Mouse (Mus musculus) adrenal gland, postnatal 36 days (tissue): ENCODE results near the gene Rnase12. TPM values are rescaled to one million over a fixed set of nuclear protein-coding genes. Genes with fewer than 3 reads are reported as not detected.
"Not testable (repeated sequence)": the region's sequence is repeated elsewhere in the genome, so short reads cannot be mapped to it uniquely, and the experiment has no call there.

Experiments
- DNase-seq, 2 experiments: peaks; one replicate each; pipeline ENCODE4 v3.0.0; 2021; ENCODE audit warnings: mixed read lengths in 1 of 2
- total RNA-seq, 2 experiments: library from RNA; stranded (reverse); gene quantifications; 2 replicates each; pipeline ENCODE4 v1.2.3; 2021

The Rnase12 gene
- total RNA-seq, 2 experiments from 2014 or later: not detected

- peak in 1 of 2 experiments; percentile 28 for DNase-seq
Measured at GRCm38 (mm10) chr14:51017256-51017655, 40.2 kb downstream of the Rnase12 start.

DNA sequence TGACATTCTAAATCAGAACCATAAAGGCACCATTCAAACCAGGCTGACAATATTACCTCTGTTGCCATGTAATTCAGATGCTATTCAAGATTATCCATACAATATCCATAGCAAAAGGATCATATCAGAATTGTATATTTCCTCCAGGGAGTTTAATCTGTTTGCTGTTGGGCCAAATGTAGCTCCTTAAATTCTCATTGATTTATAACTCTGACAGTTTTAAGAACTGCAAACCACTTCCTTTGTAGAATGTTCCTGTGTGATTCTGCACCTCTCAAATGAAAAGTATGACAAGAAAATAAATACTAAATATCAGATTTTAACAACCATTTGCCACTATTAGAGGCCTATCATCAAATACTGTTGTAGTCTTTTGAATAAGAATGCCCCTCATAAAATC is 41.7 kb downstream of the Rnase12 start:
- DNase-seq: no peak

GRCm38 (mm10) chr14:51014724-51015123 is 42.7 kb downstream of the Rnase12 start:
- DNase-seq: not testable (repeated sequence)

- peak in 1 of 2 experiments; percentile 32 for DNase-seq
Measured at GRCm38 (mm10) chr14:51009572-51009971, 47.9 kb downstream of the Rnase12 start.

DNA sequence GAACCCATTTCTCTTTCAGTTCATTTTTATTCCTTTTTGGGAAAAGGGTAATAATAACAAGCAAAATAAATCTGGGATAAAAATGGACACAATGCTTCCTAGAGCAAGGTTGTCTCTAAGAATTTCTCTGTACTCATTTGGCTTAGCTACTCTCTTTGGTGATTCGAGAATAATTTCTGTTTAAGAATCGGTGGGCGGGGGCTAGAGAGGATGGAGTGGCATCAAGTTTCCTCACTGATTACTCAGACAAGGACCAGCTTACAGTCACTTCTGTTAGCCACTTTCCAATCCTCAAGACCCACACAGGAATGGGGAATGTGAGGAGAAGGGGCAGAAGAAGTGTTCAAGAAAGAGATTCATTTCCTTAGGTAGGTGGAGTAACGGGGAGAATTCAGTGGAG is 48.7 kb downstream of the Rnase12 start:
- DNase-seq: no peak

GRCm38 (mm10) chr14:51007914-51008713 is 49.3 kb downstream of the Rnase12 start:
- peak; percentile 60 to 70 for DNase-seq

- no peak for DNase-seq
Measured at GRCm38 (mm10) chr14:51007152-51007801, 50.2 kb downstream of the Rnase12 start, which contains the start of gene Rnase10. Rnase10 (plus strand) TSS chr14:51007751.

Other genes with a start within 250 kb of the Rnase12 start
- not detected for gene Ccnb1ip1, start 249.9 kb downstream of the Rnase12 start, total RNA-seq
- 10 to 100 TPM; 24.1 to 24.4 TPM for gene Parp2, start 249.8 kb downstream of the Rnase12 start, total RNA-seq
- gene Tep1, start 187.1 kb downstream of the Rnase12 start, total RNA-seq: 10 to 100 TPM; 18.2 to 21.6 TPM
- under 1 TPM; 0.50 to 0.63 TPM for gene Klhl33, start 160.2 kb downstream of the Rnase12 start, total RNA-seq
- gene Osgep, start 132.8 kb downstream of the Rnase12 start, total RNA-seq: 10 to 100 TPM; 42.9 to 57.8 TPM
- gene Apex1, start 132.7 kb downstream of the Rnase12 start, total RNA-seq: 10 to 100 TPM; 61.0 to 89.4 TPM
- gene Pip4p1, start 126.8 kb downstream of the Rnase12 start, total RNA-seq: 10 to 100 TPM; 58.5 to 65.6 TPM
- 10 to 100 TPM; 43.1 to 45.2 TPM for gene Pnp, start 126.6 kb downstream of the Rnase12 start, total RNA-seq
- gene Gm49342, start 113.1 kb downstream of the Rnase12 start, total RNA-seq: 10 to 100 TPM; 37.6 to 46.1 TPM
- 1 to 10 TPM; 2.1 to 2.9 TPM for gene Pnp2, start 101.7 kb downstream of the Rnase12 start, total RNA-seq
- under 1 TPM; 0.23 to 0.26 TPM for gene Rnase10, start 49.9 kb downstream of the Rnase12 start, total RNA-seq
- not detected for gene Rnase9, start 15.8 kb downstream of the Rnase12 start, total RNA-seq
- not detected for gene Rnase11, start 7.5 kb downstream of the Rnase12 start, total RNA-seq
- not detected for gene Olfr750, start 16.8 kb upstream of the Rnase12 start, total RNA-seq
- 10 to 100 TPM; 40.6 to 52.3 TPM for gene Rnase4, start 33.4 kb upstream of the Rnase12 start, total RNA-seq
- 1 to 10 TPM; 5.5 to 5.8 TPM for gene Ang, start 33.5 kb upstream of the Rnase12 start, total RNA-seq
- gene Eddm3b, start 56.8 kb upstream of the Rnase12 start, total RNA-seq: not detected
- gene Rnase6, start 66.2 kb upstream of the Rnase12 start, total RNA-seq: 1 to 10 TPM in 1 of 2 experiments, under 1 TPM in 1; 0.46 to 1.4 TPM
- gene Rnase1, start 89.1 kb upstream of the Rnase12 start, total RNA-seq: not detected
- gene Rnase2b, start 104.6 kb upstream of the Rnase12 start, total RNA-seq: not detected
- not detected for gene Ang2, start 141.5 kb upstream of the Rnase12 start, total RNA-seq
- gene Ear14, start 145.7 kb upstream of the Rnase12 start, total RNA-seq: not detected
- 10 to 100 TPM in 1 of 2 experiments, 1 to 10 TPM in 1; 4.7 to 13.6 TPM for gene Rnase2a, start 198.5 kb upstream of the Rnase12 start, total RNA-seq